Mouse (Mus musculus) gastrocnemius, adult 18-20 months (tissue): Measurements from ENCODE around the gene Pcp2. TPM values are rescaled to one million over a fixed set of nuclear protein-coding genes. Genes with fewer than 3 reads are reported as not detected.

Experiments
- total RNA-seq, 2 experiments: library from RNA; stranded (reverse); gene quantifications; 2 replicates each; pipeline ENCODE4 v1.2.3; 2021

The Pcp2 gene
- total RNA-seq, 2 experiments from 2014 or later, result not detected

Other genes with a start within 250 kb of the Pcp2 start
- 10 to 100 TPM in 1 of 2 experiments, 1 to 10 TPM in 1; 8.4 to 10.5 TPM for gene Arhgef18, start 232.5 kb downstream of the Pcp2 start, total RNA-seq
- gene Pex11g, start 157.9 kb downstream of the Pcp2 start, total RNA-seq, result 1 to 10 TPM; 1.9 to 3.2 TPM
- not detected for gene Tex45, start 154.7 kb downstream of the Pcp2 start, total RNA-seq
- 10 to 100 TPM; 39.1 to 39.4 TPM for gene Zfp358, start 132.4 kb downstream of the Pcp2 start, total RNA-seq
- gene Mcoln1, start 125.1 kb downstream of the Pcp2 start, total RNA-seq, result 10 to 100 TPM; 21.5 to 22.5 TPM
- 10 to 100 TPM in 1 of 2 experiments, 1 to 10 TPM in 1; 8.0 to 10.0 TPM for gene Pnpla6, start 110.2 kb downstream of the Pcp2 start, total RNA-seq
- gene C330021F23Rik, start 57.6 kb downstream of the Pcp2 start, total RNA-seq, result not detected
- gene Camsap3, start 38.3 kb downstream of the Pcp2 start, total RNA-seq, result under 1 TPM; 0.26 to 0.41 TPM
- gene Xab2, start 4.2 kb downstream of the Pcp2 start, total RNA-seq, result 10 to 100 TPM; 10.7 to 11.2 TPM
- 10 to 100 TPM; 84.7 to 91.0 TPM for gene Pet100, start 4.0 kb downstream of the Pcp2 start, total RNA-seq
- gene Stxbp2, start 5.4 kb upstream of the Pcp2 start, total RNA-seq, result 1 to 10 TPM; 3.6 to 4.8 TPM
- gene Retn, start 30.2 kb upstream of the Pcp2 start, total RNA-seq, result 1 to 10 TPM; 2.0 to 8.4 TPM
- gene Mcemp1, start 40.2 kb upstream of the Pcp2 start, total RNA-seq, result not detected
- gene Fcor, start 46.8 kb upstream of the Pcp2 start, total RNA-seq, result 1 to 10 TPM in 1 of 2 experiments, under 1 TPM in 1; 0.96 to 1.4 TPM
- gene Trappc5, start 50.8 kb upstream of the Pcp2 start, total RNA-seq, result 10 to 100 TPM; 18.4 to 21.3 TPM
- not detected for gene Fcer2a, start 68.6 kb upstream of the Pcp2 start, total RNA-seq
- gene Clec4g, start 95.1 kb upstream of the Pcp2 start, total RNA-seq, result not detected
- gene Cd209a, start 123.4 kb upstream of the Pcp2 start, total RNA-seq, result under 1 TPM; 0.64 to 1.00 TPM
- gene Cd209e, start 228.8 kb upstream of the Pcp2 start, total RNA-seq, result not detected